Mouse (Mus musculus) brown adipose tissue, adult 24 weeks (tissue): ENCODE data around the gene Hoxb7. TPM values are rescaled to one million over a fixed set of nuclear protein-coding genes. Genes with fewer than 3 reads are reported as not detected.

Source experiments
- H3K27ac ChIP-seq: fragments of 200-500 bp; replicated peaks from 2 replicates; pipeline ENCODE4 v1.5.1; 2012; ENCODE audit warnings: low read depth, mild to moderate bottlenecking, low read length
- H3K4me1 ChIP-seq: fragments of 200-500 bp; 2 replicates; pipeline ENCODE4 v1.6.1; 2012; ENCODE audit warnings: low read length, mixed read lengths; ENCODE audit not compliant: control insufficient read depth, insufficient read depth, insufficient read length
- H3K4me3 ChIP-seq: fragments of 200-500 bp; 2 replicates; pipeline ENCODE4 v1.5.1; 2012; ENCODE audit warnings: low read depth, mild to moderate bottlenecking, low read length, moderate library complexity; ENCODE audit not compliant: insufficient read depth
- polyA plus RNA-seq: library from polyadenylated mRNA; stranded (reverse); fragments of >200 nt; gene quantifications from 2 replicates; pipeline ENCODE4 v1.2.4, GENCODE M21; 2012; ENCODE audit not compliant: missing spikeins, insufficient read depth, insufficient read length

Gene Hoxb7
- polyA plus RNA-seq, 1 experiment, result 2.1 TPM

GRCm38 (mm10) chr11:96278773-96279172 lies 7.7 kb upstream of the Hoxb7 start:
- Histone ChIP-seq H3K27ac (no peak overlapping the region), H3K4me3 (no peak overlapping the region), H3K4me1 (no peaks in the 10 kb centered on the region)

- no peak overlapping the region for H3K27ac ChIP-seq
- no peaks in the 10 kb centered on the region for H3K4me1 ChIP-seq
Measured at GRCm38 (mm10) chr11:96279421-96280233, 6.8 kb upstream of the Hoxb7 start.

GRCm38 (mm10) chr11:96280399-96281378 lies 5.7 kb upstream of the Hoxb7 start:
- H3K27ac ChIP-seq, result no peak overlapping the region
- no peaks in the 10 kb centered on the region for H3K4me1 ChIP-seq
- peak overlapping the region; percentile 35; the same call in 1 of the 2 replicates for H3K4me3 ChIP-seq

More at GRCm38 (mm10) chr11:96279421-96280233, 6.8 kb upstream of the Hoxb7 start:
- peak overlapping the region; percentile 28; the same call in 1 of the 2 replicates for H3K4me3 ChIP-seq

- peak overlapping the region; percentile 35 for H3K4me3 ChIP-seq
- no peak overlapping the region for H3K27ac ChIP-seq
- no peaks in the 10 kb centered on the region for H3K4me1 ChIP-seq
Measured at GRCm38 (mm10) chr11:96281396-96281795, 5.0 kb upstream of the Hoxb7 start.

GRCm38 (mm10) chr11:96281855-96282570 lies 4.4 kb upstream of the Hoxb7 start, which contains the start of gene Hoxb8:
Gene Hoxb8 (plus strand): TSS chr11:96281905.
- Histone ChIP-seq H3K27ac (no peak within 1 kb of the TSS), H3K4me3 (peak within 1 kb of the TSS; percentile 58)

GRCm38 (mm10) chr11:96282795-96283430 lies 3.5 kb upstream of the Hoxb7 start:
- peak overlapping the region; percentile 58 for H3K4me3 ChIP-seq

More at GRCm38 (mm10) chr11:96281855-96282570, 4.4 kb upstream of the Hoxb7 start, which contains the start of gene Hoxb8:
- no peaks in the 10 kb centered on the region for H3K4me1 ChIP-seq

GRCm38 (mm10) chr11:96284041-96284749 lies 2.2 kb upstream of the Hoxb7 start:
- H3K4me1 ChIP-seq, result no peaks in the 10 kb centered on the region
- peak overlapping the region; percentile 96 for H3K27ac ChIP-seq
- H3K4me3 ChIP-seq, result peak overlapping the region; percentile 77

More at GRCm38 (mm10) chr11:96282795-96283430, 3.5 kb upstream of the Hoxb7 start:
- Histone ChIP-seq H3K27ac (no peak overlapping the region), H3K4me1 (no peaks in the 10 kb centered on the region)

GRCm38 (mm10) chr11:96284774-96285734 lies 1.4 kb upstream of the Hoxb7 start:
- Histone ChIP-seq H3K4me3 (peak overlapping the region; percentile 77), H3K27ac (peak overlapping the region; percentile 95), H3K4me1 (no peaks in the 10 kb centered on the region)

GRCm38 (mm10) chr11:96286739-96287385 lies 439 bp downstream of the Hoxb7 start:
- Histone ChIP-seq H3K27ac (peak overlapping the region; percentile 68), H3K4me1 (no peaks in the 10 kb centered on the region), H3K4me3 (peak overlapping the region; percentile 77)

- Histone ChIP-seq H3K27ac (no peak overlapping the region), H3K4me3 (peak overlapping the region; percentile 77), H3K4me1 (no peaks in the 10 kb centered on the region)
Measured at GRCm38 (mm10) chr11:96287411-96287810, 988 bp downstream of the Hoxb7 start.

- Histone ChIP-seq H3K4me3 (no peak overlapping the region), H3K27ac (no peak overlapping the region)
Measured at GRCm38 (mm10) chr11:96288455-96289221, 2.2 kb downstream of the Hoxb7 start.

GRCm38 (mm10) chr11:96289293-96289692 lies 2.9 kb downstream of the Hoxb7 start:
- Histone ChIP-seq H3K27ac (no peak overlapping the region), H3K4me1 (no peaks in the 10 kb centered on the region), H3K4me3 (no peak overlapping the region)

More at GRCm38 (mm10) chr11:96288455-96289221, 2.2 kb downstream of the Hoxb7 start:
- H3K4me1 ChIP-seq, result no peaks in the 10 kb centered on the region
